Mouse (Mus musculus) lung, adult 2 months (tissue): Measurements from ENCODE around the gene Sva. TPM values are rescaled to one million over a fixed set of nuclear protein-coding genes. Genes with fewer than 3 reads are reported as not detected.

ENCODE experiments used
- DNase-seq: peaks from one replicate; pipeline ENCODE4 v3.0.0; 2022
- H3K4me1 ChIP-seq: fragments of 200-500 bp; 2 replicates; pipeline ENCODE4 v1.6.1; 2011; ENCODE audit warnings: low read length; ENCODE audit not compliant: control insufficient read depth, insufficient read depth
- H3K4me3 ChIP-seq: fragments of 200-500 bp; replicated peaks from 2 replicates; pipeline ENCODE3; 2011; ENCODE audit warnings: low read depth, mild to moderate bottlenecking, control low read depth, low read length; ENCODE audit errors: extremely low read depth
- CTCF ChIP-seq: fragments of 200-500 bp; IDR thresholded peaks from 2 replicates; pipeline ENCODE4 v1.5.1; 2011; ENCODE audit warnings: mild to moderate bottlenecking, low read length, control low read depth; ENCODE audit not compliant: insufficient read depth
- POLR2A ChIP-seq: fragments of 200-500 bp; IDR thresholded peaks from 2 replicates; pipeline ENCODE4 v1.6.1; 2011; ENCODE audit warnings: low read depth, mild to moderate bottlenecking, control low read depth, low read length, borderline replicate concordance; ENCODE audit errors: extremely low read depth
- polyA plus RNA-seq: library from polyadenylated mRNA; depleted of rRNA; stranded (reverse); fragments of >200 nt; gene quantifications from 2 replicates; pipeline ENCODE4 v1.2.3, GENCODE M21; 2012; rRNA removed

The Sva gene
- not detected in 2 replicates for polyA plus RNA-seq

DNA sequence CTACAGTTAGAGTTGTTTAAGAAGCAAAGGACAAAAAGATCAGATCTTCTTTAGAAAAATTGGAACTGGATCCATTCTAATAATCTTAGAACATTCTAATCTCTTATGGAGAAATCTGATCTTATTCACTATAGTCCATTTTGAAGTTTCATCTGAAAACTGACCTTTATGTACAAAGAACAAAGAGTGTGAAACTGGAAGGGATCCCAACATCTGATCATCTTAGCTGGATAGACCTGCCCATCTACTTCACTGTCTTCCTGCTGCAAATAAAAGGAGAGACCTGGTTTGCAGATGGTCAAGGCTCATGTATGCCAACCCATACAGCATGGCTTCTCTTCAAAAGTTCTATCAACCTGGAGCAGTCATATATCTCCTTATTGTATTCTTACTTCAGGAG lies at the start of gene Sva:
Sva (plus strand) TSS at position 301 of the 400 bp plus-strand sequence.
- TF ChIP-seq CTCF, result no peak
- TF ChIP-seq POLR2A, result no peak
- Histone ChIP-seq H3K4me1 (no peaks in the 10 kb centered on the region), H3K4me3 (no peak within 1 kb of the TSS)
- DNase-seq, result no peak

Other genes starting within 250 kb of the Sva start
- gene Pip, start 190.9 kb upstream of the Sva start, polyA plus RNA-seq, result not detected in 2 replicates
- gene Sval2, start 185.4 kb upstream of the Sva start, polyA plus RNA-seq, result not detected in 2 replicates
- 0.45 TPM in 1 of 2 replicates, not detected in the other for gene Sval1, start 86.8 kb upstream of the Sva start, polyA plus RNA-seq
- not detected in 2 replicates for gene Sval3, start 70.3 kb upstream of the Sva start, polyA plus RNA-seq
- gene Tas2r139, start 102.5 kb downstream of the Sva start, polyA plus RNA-seq, result not detected in 2 replicates
- gene Tas2r144, start 176.9 kb downstream of the Sva start, polyA plus RNA-seq, result not detected in 2 replicates
- gene Gstk1, start 207.5 kb downstream of the Sva start, polyA plus RNA-seq, result 39.4 and 47.4 TPM in 2 replicates
- 5.7 and 7.2 TPM in 2 replicates for gene Tmem139, start 223.6 kb downstream of the Sva start, polyA plus RNA-seq
- gene Casp2, start 226.6 kb downstream of the Sva start, polyA plus RNA-seq, result 24.2 and 36.7 TPM in 2 replicates
- gene Clcn1, start 248.3 kb downstream of the Sva start, polyA plus RNA-seq, result 0.34 and 1.5 TPM in 2 replicates